Mouse (Mus musculus): Measurements from ENCODE around the gene Gm9936. TPM values are rescaled to one million over a fixed set of nuclear protein-coding genes. Genes with fewer than 3 reads are reported as not detected.
"Not testable (repeated sequence)": the region's sequence is repeated elsewhere in the genome, so short reads cannot be mapped to it uniquely, and the experiment has no call there.

Gene Gm9936
- total RNA-seq (2022): not detected

DNA sequence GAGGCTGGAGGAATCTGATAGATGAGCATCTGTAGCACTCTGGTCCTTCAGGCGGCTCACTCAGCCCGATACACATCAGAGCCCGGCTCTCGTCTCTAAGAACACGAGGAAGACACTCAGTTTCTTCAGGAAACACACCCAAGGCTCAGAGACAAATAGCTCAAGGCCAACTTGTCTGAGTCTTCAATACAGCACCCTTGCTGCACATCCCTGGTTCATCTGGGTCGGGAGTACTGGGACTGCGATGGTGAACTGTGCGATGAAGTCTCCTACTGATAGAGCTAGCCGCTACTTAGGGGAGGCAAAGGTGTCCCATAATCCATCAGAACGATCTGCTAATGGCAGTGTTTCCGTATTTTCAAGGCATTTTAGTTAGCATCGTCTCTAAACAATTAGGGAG is at the start of gene Gm9936:
Gm9936 (minus strand) TSS at position 101 of the 400 bp plus-strand sequence.
- no peak for DNase-seq (ENCODE audit: low spot score in 2 of 2)

GRCm38 (mm10) chr5:114902413-114902812 is 43.9 kb upstream of the Gm9936 start:
- DNase-seq (ENCODE audit: low spot score in 2 of 2): no peak

- no peak for DNase-seq (ENCODE audit: low spot score in 2 of 2)
These were observed 40.4 kb upstream of the Gm9936 start for GRCm38 (mm10) chr5:114898857-114899256.

- peak in 1 of 2 experiments; percentile 5 for DNase-seq (ENCODE audit: low spot score in 2 of 2)
These were observed 38.9 kb upstream of the Gm9936 start for GRCm38 (mm10) chr5:114897374-114897793.

DNA sequence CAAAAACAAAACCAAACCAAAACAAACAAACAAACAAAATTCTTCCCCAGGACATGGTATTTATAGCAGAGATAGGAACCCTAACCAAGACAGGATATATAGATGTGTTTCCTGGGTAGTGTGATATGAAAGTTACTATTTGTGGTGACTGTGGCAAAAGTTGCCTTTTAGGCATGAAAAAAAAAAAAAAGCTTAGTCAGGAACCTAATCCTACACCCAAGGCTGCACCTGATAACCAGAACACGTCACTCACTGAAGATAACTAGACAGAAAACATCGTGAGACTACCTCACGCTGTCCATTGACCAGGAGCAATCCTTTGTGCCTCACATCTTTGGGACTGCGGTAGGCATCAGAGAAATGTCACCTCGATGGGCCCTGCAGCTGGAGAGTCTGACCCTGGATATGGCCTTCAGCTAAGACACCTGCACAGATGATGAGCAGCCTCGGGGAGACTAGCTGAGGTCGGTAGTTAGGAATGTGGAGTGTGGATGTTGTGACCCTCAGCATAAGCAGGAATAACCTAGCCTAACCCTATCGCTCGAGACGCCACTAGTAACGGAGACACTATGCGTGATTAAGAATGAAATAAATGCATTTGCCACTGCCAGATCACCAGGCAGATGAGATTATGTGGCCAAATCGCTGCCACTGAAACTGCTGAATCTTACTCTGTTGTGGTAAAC is 38.3 kb upstream of the Gm9936 start, which contains the start of gene Oasl2:
Oasl2 (plus strand) TSS at position 249 of the 686 bp plus-strand sequence.
- no peak for DNase-seq (ENCODE audit: low spot score in 2 of 2)

- DNase-seq (ENCODE audit: low spot score in 2 of 2): no peak
These were observed 37.1 kb upstream of the Gm9936 start for GRCm38 (mm10) chr5:114895542-114895941.

DNA sequence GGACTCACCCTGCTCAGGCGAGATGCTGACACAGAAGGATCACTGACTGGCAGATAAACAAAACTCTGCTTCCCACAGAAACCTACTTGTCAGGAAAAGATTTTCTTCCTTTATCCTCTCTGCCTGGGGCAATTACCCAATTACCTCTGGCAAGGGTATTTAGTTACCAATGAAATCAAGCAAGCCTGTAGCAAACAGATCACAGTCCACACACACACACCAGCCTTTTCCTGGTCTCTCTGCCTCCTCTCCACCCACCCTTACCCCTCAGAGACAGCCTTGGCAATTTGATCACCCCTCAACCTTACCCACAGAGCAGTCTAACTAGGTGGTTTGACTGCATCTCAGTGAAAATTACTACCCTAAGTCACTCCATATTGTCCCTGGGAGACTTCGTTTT is 30.5 kb upstream of the Gm9936 start:
- no peak for DNase-seq (ENCODE audit: low spot score in 2 of 2)

- no peak for DNase-seq (ENCODE audit: low spot score in 2 of 2)
These were observed 28.3 kb upstream of the Gm9936 start for GRCm38 (mm10) chr5:114886801-114887200.

- no peak for DNase-seq (ENCODE audit: low spot score in 2 of 2)
These were observed 24.5 kb upstream of the Gm9936 start for GRCm38 (mm10) chr5:114883022-114883421.

- DNase-seq (ENCODE audit: low spot score in 2 of 2): not testable (repeated sequence)
These were observed 23.8 kb upstream of the Gm9936 start for GRCm38 (mm10) chr5:114882319-114882718.

- no peak for DNase-seq (ENCODE audit: low spot score in 2 of 2)
These were observed 20.9 kb upstream of the Gm9936 start for GRCm38 (mm10) chr5:114879399-114879798.

- no peak for DNase-seq (ENCODE audit: low spot score in 2 of 2)
These were observed 19.0 kb upstream of the Gm9936 start for GRCm38 (mm10) chr5:114877487-114877886.

DNA sequence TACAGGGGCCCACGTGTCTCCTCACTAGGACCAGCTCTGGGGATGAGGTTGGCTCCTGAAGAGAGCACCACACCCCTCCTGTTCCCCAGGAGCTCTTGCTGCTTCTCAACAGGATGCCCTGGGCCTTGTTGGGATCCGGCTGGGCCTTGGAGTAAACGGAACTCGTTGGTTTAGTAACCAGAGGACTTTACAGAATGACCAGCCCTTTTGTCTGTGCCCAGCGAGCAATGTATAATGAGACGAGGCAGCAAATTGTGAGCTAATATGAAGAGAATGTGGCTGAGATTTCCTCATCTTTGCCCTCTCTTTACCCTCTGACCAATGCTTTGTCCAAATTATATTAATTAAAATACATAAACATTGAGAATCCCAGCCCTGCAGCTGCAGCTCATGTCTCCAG is 17.8 kb upstream of the Gm9936 start:
- no peak for DNase-seq (ENCODE audit: low spot score in 2 of 2)

GRCm38 (mm10) chr5:114875858-114876257 is 17.4 kb upstream of the Gm9936 start:
- DNase-seq (ENCODE audit: low spot score in 2 of 2): no peak

- DNase-seq (ENCODE audit: low spot score in 2 of 2): no peak
These were observed 6.8 kb upstream of the Gm9936 start for GRCm38 (mm10) chr5:114865279-114865678.

- DNase-seq (ENCODE audit: low spot score in 2 of 2): no peak
These were observed 6.3 kb upstream of the Gm9936 start for GRCm38 (mm10) chr5:114864813-114865212.

- DNase-seq (ENCODE audit: low spot score in 2 of 2): no peak
These were observed 3.2 kb upstream of the Gm9936 start for GRCm38 (mm10) chr5:114861730-114862129.

DNA sequence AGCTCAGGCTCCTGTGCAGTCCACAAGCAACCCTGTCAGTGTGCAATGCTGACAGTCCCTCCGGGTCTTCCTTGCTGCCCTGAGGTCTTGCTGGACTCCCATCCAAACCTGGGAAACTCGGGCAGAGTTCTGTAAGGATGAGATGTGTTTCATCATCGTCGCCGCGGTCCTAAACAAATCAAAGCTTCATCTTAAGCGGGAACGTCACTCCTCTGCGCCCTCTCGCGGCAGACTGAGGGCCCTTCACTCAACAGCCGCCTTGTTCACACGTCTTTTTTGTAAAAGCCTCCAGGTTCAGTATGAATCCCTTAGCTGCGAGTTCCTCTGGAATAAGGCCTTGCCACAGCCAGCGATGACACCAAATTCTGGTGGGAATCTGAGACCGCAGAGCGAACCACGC is 771 bp upstream of the Gm9936 start:
- peak; percentile 21 to 39 for DNase-seq (ENCODE audit: low spot score in 2 of 2)

GRCm38 (mm10) chr5:114853364-114853763 is 5.1 kb downstream of the Gm9936 start, which contains the start of gene 4930519G04Rik:
4930519G04Rik (plus strand) TSS chr5:114853664.
- not testable (repeated sequence) for DNase-seq (ENCODE audit: low spot score in 2 of 2)

DNA sequence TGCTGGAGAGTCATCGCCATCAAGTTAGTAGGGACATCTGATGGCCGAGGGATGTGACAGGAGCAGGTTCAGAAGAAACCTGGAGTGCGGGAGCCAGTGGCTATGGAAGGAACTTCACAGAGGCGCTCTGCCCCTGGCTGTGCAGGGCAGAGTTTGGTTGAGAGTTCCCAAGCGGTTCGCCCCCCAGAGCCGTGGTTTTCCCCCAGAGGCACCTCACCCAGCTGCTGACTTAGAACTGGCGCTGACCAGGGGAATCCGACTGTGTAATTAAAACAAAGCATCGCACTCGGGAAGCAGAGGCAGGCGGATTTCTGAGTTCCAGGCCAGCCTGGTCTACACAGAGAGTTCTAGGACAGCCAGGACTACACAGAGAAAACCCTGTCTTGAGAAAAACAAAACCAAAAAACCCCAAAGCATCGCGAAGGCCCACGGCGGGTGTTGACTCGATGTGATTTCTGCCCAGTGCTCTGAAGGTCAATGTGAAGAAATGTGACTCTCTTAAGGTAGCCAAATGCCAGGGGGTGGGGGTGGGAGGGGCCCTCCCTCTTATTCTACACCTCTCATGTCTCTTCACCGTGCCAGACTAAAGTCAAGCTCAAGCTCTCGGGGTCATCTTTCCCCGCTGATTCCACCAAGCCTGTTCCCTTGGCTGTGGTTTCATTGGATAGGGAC is 6.8 kb downstream of the Gm9936 start:
- DNase-seq (ENCODE audit: low spot score in 2 of 2): no peak

GRCm38 (mm10) chr5:114844371-114844770 is 14.1 kb downstream of the Gm9936 start:
- not testable (repeated sequence) for DNase-seq (ENCODE audit: low spot score in 2 of 2)

DNA sequence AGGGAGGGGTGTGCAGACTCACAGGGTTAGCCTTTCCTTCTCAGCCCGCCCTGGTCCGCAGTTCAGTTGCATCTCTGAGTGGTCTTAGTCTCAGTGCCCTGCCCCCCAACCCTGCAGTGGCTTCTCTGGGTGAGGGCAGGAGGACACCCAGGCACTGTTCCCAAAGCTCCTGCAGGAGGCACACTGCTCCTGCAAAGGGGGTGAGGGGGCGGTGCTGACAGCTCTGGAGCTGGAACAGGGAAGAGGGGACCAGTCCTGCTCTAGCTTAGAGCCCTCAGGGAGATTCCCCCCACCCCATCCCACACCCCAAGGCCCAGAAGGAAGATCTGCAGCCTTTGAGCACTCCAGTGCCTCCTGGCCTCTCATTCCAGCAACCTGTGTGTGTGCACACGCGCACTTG is 15.8 kb downstream of the Gm9936 start:
- DNase-seq (ENCODE audit: low spot score in 2 of 2): no peak

- not testable (repeated sequence) for DNase-seq (ENCODE audit: low spot score in 2 of 2)
These were observed 16.3 kb downstream of the Gm9936 start for GRCm38 (mm10) chr5:114842155-114842554.

Measured in gastrocnemius, adult 8-10 months (tissue).